Mouse (Mus musculus) heart, adult 2 months (tissue): ENCODE data around the gene Nrp1. TPM values are rescaled to one million over a fixed set of nuclear protein-coding genes. Genes with fewer than 3 reads are reported as not detected.

Experiments used
- DNase-seq, 2 experiments: peaks; one replicate each; pipeline ENCODE4 v3.0.0; 2021
- H3K27ac ChIP-seq: fragments of 200-600 bp; 2 replicates; pipeline ENCODE4 v1.8.1; 2022
- H3K27me3 ChIP-seq: fragments of 200-500 bp; 2 replicates; pipeline ENCODE4 v1.6.1; 2012; ENCODE audit warnings: mild to moderate bottlenecking, low read length, inconsistent platforms, mixed read lengths; ENCODE audit not compliant: control insufficient read depth, insufficient read depth
- H3K36me3 ChIP-seq: fragments of 200-500 bp; 2 replicates; pipeline ENCODE4 v1.6.1; 2012; ENCODE audit warnings: low read length, inconsistent platforms; ENCODE audit not compliant: control insufficient read depth, insufficient read depth
- H3K4me1 ChIP-seq: fragments of 200-500 bp; 2 replicates; pipeline ENCODE4 v1.6.1; 2011; ENCODE audit warnings: low read length; ENCODE audit not compliant: control insufficient read depth, insufficient read depth
- H3K4me3 ChIP-seq: fragments of 200-600 bp; 2 replicates; pipeline ENCODE4 v1.8.1; 2022
- H3K79me2 ChIP-seq: fragments of 200-500 bp; replicated peaks from 2 replicates; pipeline ENCODE4 v1.6.1; 2012; ENCODE audit warnings: mild to moderate bottlenecking, inconsistent platforms, low read length, moderate library complexity, mixed read lengths; ENCODE audit not compliant: control insufficient read depth, insufficient read depth
- H3K9ac ChIP-seq: fragments of 200-500 bp; 2 replicates; pipeline ENCODE4 v1.6.1; 2012; ENCODE audit warnings: low read depth, mild to moderate bottlenecking, control low read depth, inconsistent platforms, low read length, mixed read lengths
- CTCF ChIP-seq: fragments of 200-600 bp; IDR thresholded peaks from 2 replicates; pipeline ENCODE4 v1.8.1; 2022; ENCODE audit warnings: antibody characterized with exemption, mild to moderate bottlenecking, moderate library complexity
- EP300 ChIP-seq: fragments of 200-500 bp; IDR thresholded peaks from 2 replicates; pipeline ENCODE4 v1.6.1; 2011; ENCODE audit warnings: low read depth, low read length, control low read depth; ENCODE audit not compliant: insufficient read depth
- POLR2A ChIP-seq: fragments of 200-500 bp; IDR thresholded peaks from 2 replicates; pipeline ENCODE4 v1.6.1; 2011; ENCODE audit warnings: mild to moderate bottlenecking, low read depth, low read length, control low read depth; ENCODE audit not compliant: insufficient read depth
- WGBS: fragments of 180-500 bp; shearing (Covaris S2); methylation state at CpG from one replicate; pipeline ENCODE4 v1.1.7; 2018; 5-methylcytosine and 5-hydroxymethylcytosine counted together
- intact Hi-C: fragments of 180-260 bp; cut with DNase I; formaldehyde crosslinking; loops from one replicate; pipeline ENCODE4 v1.15.1; 2025
- polyA plus RNA-seq: library from polyadenylated mRNA; depleted of rRNA; stranded (reverse); fragments of >200 nt; gene quantifications from 2 replicates; pipeline ENCODE4 v1.2.3, GENCODE M21; 2012
- total RNA-seq, 2 experiments: library from RNA; stranded (reverse); gene quantifications; 2 replicates each; pipeline ENCODE4 v1.2.3; 2021

Nrp1 gene
- total and polyA plus RNA-seq, 3 experiments, result 64.5 to 115 (median 115) TPM

GRCm38 (mm10) chr8:128541355-128542090 is 183.1 kb downstream of the Nrp1 start:
- Histone ChIP-seq H3K4me3 (no peak overlapping the region), H3K4me1 (no peaks in the 10 kb centered on the region), H3K79me2 (no peaks in the 10 kb centered on the region), H3K27ac (no peak overlapping the region), H3K36me3 (no peaks in the 10 kb centered on the region), H3K9ac (no peak overlapping the region), H3K27me3 (no peaks in the 10 kb centered on the region)
- DNase-seq, result no peak
- WGBS, result 30% methylated on average over 1 of the region's 1 CpGs
- intact Hi-C loops, result no loop called here
- TF ChIP-seq EP300 (no peak), POLR2A (no peak), CTCF (no peak)

- H3K36me3 ChIP-seq, result no peaks in the 10 kb centered on the region
- no peaks in the 10 kb centered on the region for H3K27me3 ChIP-seq
- H3K4me1 ChIP-seq, result no peaks in the 10 kb centered on the region
- DNase-seq, result no peak
- H3K79me2 ChIP-seq, result no peaks in the 10 kb centered on the region
- H3K9ac ChIP-seq, result no peak overlapping the region
- WGBS, result 78% methylated on average over 2 of the region's 2 CpGs
- H3K27ac ChIP-seq, result no peak overlapping the region
- intact Hi-C loops, result no loop called here
- H3K4me3 ChIP-seq, result no peak overlapping the region
- no peak for TF ChIP-seq CTCF
- TF ChIP-seq POLR2A, result no peak
- TF ChIP-seq EP300, result no peak
Measured at GRCm38 (mm10) chr8:128544128-128544846, 185.9 kb downstream of the Nrp1 start.

GRCm38 (mm10) chr8:128546287-128546686 is 187.9 kb downstream of the Nrp1 start:
- H3K27me3 ChIP-seq, result no peaks in the 10 kb centered on the region
- H3K9ac ChIP-seq, result no peak overlapping the region
- no peaks in the 10 kb centered on the region for H3K36me3 ChIP-seq
- no peak for DNase-seq
- TF ChIP-seq EP300, result no peak
- no peak for TF ChIP-seq POLR2A
- TF ChIP-seq CTCF, result no peak
- no peaks in the 10 kb centered on the region for H3K79me2 ChIP-seq
- no peak overlapping the region for H3K27ac ChIP-seq
- H3K4me1 ChIP-seq, result no peaks in the 10 kb centered on the region; the same call in 1 of the 2 replicates
- H3K4me3 ChIP-seq, result no peak overlapping the region
- 81% methylated on average over 1 of the region's 1 CpGs for WGBS
- intact Hi-C loops, result no loop called here

- Histone ChIP-seq H3K27me3 (no peaks in the 10 kb centered on the region), H3K79me2 (no peaks in the 10 kb centered on the region), H3K4me3 (no peak overlapping the region), H3K4me1 (no peaks in the 10 kb centered on the region; the same call in 1 of the 2 replicates), H3K36me3 (no peaks in the 10 kb centered on the region), H3K27ac (no peak overlapping the region), H3K9ac (no peak overlapping the region)
- TF ChIP-seq EP300, result no peak
- TF ChIP-seq POLR2A, result no peak
- no peak for TF ChIP-seq CTCF
- DNase-seq, result no peak
- WGBS, result 88% methylated on average over 4 of the region's 4 CpGs
- intact Hi-C loops, result no loop called here
Measured at GRCm38 (mm10) chr8:128547361-128547760, 189.0 kb downstream of the Nrp1 start.

GRCm38 (mm10) chr8:128549738-128550137 is 191.3 kb downstream of the Nrp1 start:
- TF ChIP-seq CTCF, result no peak
- TF ChIP-seq EP300, result no peak
- TF ChIP-seq POLR2A, result no peak

More at GRCm38 (mm10) chr8:128549738-128550137, 191.3 kb downstream of the Nrp1 start:
- no peak for DNase-seq
- H3K4me1 ChIP-seq, result no peaks in the 10 kb centered on the region; the same call in 1 of the 2 replicates
- WGBS, result 90% methylated on average over 5 of the region's 5 CpGs
- no peak overlapping the region for H3K4me3 ChIP-seq
- no peaks in the 10 kb centered on the region for H3K27me3 ChIP-seq
- no peak overlapping the region for H3K27ac ChIP-seq
- no peak overlapping the region for H3K9ac ChIP-seq
- intact Hi-C loops, result loop anchor here (5.0 to 10.0 kb wide), 2 partner anchors 55 to 962 kb away; no protein-coding TSS in a partner anchor
- no peaks in the 10 kb centered on the region for H3K79me2 ChIP-seq
- no peaks in the 10 kb centered on the region for H3K36me3 ChIP-seq
